Mouse (Mus musculus) spleen, adult 18-20 months (tissue): ENCODE data around the gene Ccdc136.

Experiments used
- DNase-seq, 2 experiments: peaks; one replicate each; pipeline ENCODE4 v3.0.0; 2022; ENCODE audit warnings: mixed read lengths in 2 of 2

Gene Ccdc136

DNA sequence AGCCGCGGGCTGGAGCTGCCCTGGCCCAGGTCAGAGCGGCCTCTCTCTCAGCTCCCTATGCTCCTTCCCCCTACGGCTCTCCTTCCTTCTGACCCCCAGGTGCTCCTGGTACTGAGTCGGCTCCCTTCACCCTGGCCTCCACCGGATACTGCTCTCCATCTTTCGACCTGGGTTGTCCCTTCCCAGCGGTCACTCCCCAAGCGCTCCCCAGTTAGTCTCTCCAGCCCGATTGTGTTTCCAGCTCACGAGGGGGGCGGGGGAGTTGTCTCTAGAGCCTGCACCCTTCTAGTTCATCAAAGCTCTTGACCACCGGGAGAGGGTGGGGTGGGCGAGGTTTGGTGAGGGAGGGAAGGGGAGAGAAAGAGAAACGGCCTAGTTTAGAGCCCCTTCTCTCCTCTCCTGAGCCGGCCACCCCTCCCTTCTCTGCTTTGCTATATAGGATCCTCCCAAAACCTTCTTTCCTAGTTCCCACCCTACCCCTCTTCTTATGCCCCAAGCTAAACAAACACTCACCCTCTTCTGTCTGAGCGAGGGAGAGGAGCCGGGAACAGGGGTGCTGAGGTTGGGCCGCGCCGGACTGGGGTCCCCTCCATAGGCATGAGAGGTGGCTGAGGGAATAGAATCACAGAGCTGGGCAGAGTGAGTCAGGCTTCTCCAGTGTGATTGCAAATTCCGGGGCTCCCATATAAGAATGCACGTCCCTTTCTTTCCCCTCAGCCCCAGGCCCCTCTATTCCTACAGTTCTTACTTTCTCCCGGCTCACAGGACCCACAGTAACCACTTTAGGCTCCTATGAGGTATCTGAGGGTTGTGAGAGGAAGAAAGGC is 818 bp downstream of the Ccdc136 start:
- no peak for DNase-seq

DNA sequence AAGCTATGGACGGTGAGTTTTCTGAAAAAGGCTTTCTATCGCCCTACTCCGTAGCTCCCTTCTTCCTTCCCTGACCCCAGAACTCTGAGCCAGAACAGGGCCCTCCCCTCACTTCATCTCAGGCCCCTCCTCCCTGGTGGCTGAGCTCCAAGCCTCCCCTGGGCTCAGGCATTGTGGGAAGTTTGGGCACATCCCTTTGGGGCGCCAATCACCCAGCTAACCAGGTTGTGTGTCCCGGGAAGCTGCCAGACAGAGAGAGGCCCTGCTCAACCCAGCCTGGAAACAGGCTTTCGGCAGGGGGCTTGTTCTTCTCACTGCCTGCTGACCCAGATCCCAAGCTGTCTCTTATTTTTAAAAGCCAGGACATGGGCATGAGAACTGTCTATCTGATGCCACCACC is 1.5 kb downstream of the Ccdc136 start:
- no peak for DNase-seq

DNA sequence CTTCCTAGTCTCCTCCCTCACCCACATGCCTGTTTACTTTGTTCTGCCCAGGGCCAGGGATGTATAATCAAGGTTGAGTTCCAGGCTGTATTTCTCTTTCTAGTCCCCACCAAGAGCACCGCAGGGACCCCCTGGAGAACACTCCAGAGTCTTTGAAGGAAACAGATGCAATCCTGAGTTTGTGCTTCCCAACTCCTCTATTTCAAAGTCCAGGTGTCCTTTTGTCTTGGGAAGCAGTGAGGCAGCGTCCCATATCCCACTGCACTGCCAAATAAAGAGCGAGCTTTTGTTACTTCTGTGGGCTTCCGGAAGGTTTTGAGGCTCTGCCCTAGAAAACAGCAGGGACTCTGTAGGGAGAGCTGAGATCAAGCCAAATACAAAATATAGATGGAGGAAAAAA is 3.7 kb downstream of the Ccdc136 start:
- DNase-seq: no peak

DNA sequence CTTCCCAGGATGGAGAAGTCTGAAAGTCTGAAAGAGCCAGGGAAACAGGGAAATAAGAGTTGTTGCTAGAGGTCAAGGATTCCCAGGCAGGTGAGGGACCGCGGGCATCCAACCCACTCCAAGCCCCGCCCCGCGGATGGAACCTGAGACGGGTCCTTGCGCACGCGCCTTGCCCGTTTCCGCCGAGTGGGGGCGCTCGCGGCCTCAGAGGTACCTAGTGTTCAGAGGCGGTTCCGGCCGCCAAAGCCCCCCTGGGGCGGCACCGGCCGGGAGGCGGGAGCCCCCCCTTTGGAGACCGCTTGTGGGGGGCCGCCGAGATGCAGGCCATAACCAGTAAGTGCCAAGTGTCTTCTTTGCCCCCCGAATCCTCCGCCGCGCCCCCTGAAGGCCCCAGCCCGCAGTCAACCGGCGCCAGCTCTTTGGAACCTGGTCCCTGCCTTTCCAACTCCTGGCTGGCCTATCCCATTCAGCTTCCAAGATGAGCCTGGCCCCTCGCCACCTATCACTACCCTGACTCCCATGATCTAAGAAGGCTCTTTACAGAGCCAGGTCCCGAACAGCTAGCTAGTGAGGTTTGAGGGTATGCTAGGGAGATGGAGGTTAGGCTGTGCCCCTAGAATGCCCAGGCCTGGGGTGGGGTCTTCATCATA is 6.7 kb downstream of the Ccdc136 start:
- no peak for DNase-seq

DNA sequence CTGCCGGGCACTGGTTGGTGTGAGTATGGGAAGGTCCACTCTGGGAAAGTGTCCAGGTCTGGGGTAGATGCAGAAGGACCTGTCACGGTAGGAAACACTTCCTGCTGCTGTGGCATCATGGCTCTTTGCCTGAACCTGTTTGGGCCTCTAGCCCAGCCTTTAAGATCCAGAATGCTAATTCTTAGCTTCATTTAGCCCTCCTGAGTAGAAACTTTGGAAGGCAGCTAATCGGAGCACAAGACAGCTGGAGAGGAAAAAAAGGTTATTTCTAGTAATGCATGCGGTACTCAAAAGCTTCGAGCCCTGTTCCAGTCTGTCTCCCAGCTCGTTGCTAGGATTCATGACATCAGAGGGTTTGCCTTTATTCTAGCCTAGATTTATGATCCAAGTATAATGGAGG is 10.3 kb downstream of the Ccdc136 start:
- no peak for DNase-seq

DNA sequence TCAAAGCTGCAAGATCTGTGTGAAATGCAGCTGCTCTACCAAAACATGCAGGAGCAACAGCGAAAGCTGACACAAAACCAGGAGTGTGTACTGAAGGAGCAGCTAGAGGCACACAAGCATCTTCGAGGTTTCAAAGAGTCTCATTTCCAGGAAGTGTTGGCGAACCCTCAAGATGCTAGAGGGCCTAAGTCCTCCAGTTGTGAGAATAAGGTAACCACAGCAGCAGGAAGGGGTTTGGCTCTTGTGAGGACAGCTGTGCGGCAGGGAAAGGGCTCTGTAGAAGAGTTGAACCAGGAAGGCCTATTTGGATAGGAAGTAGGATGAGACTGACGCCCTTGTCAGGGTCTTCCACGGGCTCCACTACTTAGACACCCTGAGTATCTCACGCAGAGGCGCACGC is 19.3 kb downstream of the Ccdc136 start:
- no peak for DNase-seq

DNA sequence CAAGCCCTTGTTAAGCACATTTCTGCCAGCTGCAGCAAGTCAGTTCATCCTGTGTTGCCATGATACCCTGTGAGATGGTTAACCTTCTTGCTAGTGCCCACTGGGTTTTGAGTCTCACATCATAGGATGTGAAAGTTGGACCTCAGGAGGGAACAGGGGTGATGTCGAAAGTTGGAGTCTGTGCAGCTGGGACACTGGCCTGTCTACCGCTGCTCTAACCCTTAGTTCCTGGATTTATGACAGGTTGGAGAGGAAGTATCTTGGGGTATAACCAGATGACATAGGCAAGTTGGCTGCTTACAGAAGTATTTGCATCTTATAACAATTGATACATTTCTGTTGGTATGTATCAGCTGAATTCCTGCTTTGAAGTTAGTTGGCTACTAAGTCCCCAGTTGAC is 24.5 kb downstream of the Ccdc136 start:
- DNase-seq: no peak

DNA sequence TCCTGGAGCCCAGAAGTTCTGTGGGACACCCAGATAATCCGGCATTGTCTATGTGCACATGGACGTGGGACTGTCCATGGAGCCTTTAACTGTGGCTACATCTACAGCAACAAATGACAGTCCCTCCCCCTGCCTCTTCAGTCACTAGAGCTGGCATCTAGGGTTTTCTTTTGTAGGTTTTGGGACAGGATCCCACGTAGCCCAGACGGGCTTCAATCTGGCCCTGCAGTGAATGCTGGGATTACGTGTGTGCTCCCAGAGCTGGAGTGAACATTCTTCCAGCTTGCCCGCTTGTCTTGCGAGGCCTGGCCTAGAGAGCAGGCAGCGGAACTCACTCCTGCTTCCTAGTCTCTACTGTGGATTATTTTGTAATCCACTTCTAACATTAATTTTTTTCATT is 29.0 kb downstream of the Ccdc136 start:
- DNase-seq: no peak

DNA sequence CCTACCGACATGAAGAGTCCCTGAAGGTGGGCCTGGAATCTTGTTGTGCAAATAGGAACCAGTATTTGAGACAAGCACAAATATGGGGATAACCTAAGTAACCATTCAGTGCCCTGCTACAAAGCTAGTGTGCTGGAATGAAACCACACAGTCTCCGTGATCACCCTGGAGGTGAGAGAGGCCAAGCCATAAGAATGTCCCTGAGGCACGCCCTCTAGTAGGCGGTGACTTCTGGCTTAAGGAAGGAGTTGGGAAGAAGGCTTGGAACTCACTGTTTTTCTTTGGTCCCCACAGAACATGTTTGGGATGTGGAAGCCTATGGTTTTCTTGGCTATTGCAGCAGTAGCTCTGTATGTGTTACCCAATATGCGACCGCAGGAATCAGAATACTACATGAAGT is 30.2 kb downstream of the Ccdc136 start:
- no peak for DNase-seq

DNA sequence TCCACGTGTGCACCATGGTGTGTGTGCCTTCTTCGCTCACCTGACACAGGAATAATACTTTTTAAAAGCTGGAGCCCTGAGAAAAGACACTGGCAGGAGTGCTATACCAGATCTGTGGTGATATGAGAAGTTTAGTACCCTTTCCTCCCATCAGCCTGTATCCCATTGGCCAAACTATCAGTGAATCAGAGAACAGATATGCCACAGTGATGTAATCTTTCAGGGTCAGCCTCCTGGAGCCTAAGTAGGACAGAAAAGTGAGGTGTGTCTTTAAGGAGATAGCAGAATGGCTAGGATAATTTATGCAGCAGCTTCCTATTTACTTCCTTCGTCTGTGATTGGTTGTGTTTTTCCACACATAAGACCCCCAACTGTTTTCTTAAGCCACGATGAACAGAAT is 32.1 kb downstream of the Ccdc136 start:
- no peak for DNase-seq

DNA sequence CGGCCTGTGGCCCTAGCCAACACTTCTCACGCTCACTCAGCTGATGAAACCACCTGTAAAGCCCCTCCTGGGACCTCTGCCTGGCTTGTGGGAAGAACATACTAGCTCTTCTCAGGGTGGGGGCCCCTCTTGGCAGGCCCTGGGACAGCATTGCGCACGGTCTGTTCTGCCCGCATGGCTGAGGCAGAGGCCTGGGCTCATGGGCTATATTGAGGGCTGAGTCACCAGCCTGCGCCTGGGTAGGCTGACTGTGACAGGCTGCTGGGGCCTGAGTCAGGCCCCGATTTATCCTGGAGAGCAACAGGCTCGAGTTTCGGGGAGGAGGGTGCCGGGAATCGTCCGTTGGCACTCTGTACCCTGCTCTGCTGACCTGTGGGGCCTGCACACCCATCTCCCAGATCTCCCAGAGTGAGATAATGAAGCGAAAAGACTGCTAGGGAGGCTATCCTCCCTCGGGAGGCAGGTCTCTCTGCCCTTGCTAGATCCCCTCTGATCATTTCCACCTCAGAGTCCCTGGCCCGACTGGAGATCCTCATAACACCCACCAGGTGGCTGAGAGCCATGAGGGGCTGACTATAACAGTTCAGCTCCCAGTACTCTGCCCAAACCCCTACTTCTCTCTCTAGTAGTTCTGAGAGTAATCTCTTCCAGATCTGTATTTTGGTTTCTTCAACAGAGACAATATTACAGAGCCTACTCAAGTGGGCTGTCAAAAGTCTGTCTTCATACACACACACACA is 34.7 kb downstream of the Ccdc136 start:
- DNase-seq: no peak

DNA sequence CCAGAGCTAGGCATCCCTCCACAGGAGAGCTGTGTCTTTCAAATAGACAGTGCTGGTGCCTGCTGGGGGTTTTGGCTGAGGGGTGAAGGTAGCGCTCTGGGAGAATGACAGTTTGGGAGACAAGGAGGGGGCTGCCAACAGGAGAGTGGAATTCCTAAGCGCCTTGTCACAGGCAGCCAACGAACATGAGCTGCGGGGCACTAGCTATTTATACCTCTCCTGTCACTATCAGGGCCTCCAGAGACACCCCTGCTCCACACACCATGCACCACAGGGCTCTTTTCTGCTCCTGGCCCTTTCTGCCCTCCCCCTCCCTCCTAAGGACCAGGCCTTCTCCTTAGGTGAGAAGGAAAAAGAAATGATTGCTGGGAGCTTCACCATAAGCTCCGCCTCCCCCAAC is 35.4 kb downstream of the Ccdc136 start:
- DNase-seq: no peak

DNA sequence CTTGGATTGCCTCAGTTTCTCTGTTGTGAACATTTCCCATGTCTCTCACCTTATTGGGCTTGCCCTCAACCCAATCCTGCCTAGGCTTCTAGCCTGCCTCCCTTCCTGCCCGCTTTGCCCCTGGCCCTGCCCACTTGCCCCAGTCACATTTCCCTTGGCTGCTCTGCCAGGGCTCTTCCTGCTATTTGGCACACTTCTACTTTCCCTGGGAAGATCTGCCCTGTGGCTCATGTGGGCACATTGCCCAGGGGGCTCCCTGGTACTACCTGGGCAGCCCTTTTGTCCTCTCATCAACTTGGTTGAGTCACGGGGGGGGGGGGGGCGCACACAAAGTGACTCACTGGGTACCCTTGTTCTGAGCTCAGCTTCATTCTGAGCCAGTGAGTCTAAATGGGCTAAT is 36.0 kb downstream of the Ccdc136 start:
- DNase-seq: no peak

DNA sequence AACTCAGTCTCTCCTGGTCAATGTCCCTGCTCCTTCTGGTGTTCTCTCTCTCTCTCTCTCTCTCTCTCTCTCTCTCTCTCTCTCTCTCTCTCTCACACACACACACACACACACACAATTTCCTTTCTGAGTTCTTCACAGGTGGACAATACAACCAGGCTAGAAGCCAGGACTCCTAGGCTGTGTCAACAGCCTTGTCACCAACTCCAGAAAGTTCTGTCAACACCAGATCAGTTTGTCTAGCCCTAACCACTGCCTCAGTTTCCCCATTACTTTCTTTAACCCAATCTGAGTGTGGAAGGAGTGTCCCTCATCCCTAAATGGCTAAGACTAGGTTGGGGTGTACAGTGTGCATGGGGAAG is 36.5 kb downstream of the Ccdc136 start:
- no peak for DNase-seq

DNA sequence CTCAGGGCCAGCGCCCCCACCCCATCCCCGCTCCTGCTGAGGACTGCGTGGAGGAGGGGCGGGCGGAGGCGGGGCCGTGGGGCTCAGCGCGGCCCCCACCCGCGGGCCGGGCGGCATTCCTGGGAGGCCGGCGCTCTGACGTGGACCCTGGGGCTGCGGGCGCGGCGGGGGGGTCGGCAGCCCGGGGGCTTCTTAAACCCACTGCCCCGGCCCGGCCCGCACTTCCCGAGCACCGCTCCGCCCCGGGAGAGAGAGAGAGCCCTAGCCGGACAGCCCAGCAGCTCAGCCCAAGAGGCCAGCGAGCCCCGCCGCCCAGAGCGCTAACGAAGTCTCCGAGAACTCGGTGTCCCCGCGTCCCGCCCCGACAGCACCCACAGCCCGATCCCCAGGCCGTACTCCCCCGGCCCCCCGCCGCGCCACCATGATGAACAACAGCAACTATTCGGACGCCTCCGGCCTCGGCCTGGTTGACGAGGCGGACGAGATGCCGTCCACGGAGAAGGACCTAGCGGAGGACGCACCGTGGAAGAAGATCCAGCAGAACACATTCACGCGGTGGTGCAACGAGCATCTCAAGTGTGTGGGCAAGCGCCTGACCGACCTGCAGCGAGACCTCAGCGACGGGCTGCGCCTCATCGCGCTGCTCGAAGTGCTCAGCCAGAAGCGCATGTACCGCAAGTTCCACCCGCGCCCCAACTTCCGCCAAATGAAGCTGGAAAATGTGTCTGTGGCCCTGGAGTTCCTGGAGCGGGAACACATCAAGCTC is 37.1 kb downstream of the Ccdc136 start, which contains the start of gene Flnc:
Gene Flnc, plus strand, starts transcription at position 219 of the 766 bp plus-strand sequence.
- DNase-seq: peak in 1 of 2 experiments; percentile 4

DNA sequence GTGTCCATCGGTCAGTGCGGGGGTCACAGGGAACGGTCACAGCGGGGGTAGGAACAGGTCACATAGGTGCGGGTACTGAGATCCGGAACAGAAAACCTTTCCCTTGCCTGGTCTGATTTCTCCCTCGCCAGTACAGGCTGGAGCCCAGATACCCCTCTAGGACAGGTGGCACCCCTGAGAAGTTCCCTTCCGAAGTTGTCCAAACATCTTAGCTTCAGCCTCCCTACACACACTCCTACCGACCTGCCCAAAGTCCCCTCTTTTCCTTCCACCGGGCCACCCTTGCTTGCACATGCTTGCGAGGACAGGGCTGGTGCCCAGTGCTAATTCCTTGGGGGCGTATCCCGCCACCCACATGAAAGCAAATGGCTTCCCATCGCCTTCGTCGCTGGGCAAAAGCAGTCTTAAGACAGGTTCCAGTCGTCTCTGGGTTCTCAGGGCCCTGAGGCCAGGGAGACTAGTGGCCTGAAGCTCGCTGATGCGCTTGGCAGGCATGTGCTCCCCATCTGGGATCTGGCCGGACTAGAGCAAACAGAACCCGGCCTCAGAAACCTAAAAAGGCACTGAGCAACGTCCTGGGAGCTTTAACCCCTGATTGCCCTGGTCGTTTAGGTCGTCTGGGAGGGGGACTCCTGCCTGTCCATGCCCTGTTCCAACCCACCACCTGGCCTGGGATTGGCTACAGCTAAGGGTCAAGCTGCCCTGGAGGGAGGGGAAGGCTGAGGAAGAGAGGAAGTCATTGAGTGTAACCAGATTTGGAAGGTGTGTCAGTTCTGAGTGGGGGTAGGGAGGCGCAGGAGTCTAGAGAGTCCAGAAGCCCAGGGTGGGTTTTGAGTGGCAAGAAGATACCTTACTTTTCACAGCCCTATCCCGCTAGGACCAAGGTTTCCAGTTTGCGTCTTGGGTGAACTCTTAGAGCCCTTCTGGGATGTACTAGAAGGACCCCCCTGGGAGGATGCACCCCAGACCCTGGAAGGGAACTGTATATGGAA is 38.0 kb downstream of the Ccdc136 start:
- peak in 1 of 2 experiments; percentile 3 for DNase-seq

DNA sequence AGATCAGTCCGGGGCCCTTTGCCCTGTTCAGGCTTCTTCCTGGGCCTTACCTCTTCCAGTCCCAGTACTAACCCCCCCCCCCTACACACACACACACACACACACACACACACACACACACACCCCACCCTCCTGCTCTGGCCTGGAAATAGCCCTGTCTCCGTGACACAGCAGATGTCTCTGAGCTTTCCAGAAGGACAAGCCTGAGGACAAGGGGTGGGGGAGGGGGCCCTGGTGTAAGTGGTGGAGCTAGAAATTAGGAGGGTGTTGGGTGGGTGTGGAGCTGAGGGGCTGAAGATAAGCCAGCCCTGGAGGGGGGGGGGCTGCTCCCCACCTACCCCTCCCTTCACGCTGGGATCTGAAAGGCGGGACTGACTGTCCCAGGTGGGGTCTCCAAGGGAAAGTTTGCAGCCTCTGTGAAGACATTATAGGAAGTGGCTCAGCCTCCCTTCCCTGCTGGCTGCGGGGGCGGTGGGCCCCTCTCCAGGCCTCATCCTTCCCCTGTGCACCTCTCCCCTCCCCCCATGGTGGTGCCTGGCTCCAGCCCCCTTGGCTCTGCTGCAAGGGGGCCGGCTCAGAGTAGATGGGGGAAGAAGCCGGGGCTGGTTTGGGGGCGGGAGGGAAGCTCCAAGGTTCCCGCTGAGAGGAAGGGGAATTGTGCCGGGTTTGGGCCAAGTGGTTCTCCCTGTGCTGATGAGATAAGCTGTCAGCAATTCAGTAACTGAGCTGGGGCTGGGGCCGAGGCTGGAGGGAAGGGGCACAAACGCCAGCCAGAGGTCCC is 39.0 kb downstream of the Ccdc136 start:
- DNase-seq: peak in 1 of 2 experiments; percentile 1

DNA sequence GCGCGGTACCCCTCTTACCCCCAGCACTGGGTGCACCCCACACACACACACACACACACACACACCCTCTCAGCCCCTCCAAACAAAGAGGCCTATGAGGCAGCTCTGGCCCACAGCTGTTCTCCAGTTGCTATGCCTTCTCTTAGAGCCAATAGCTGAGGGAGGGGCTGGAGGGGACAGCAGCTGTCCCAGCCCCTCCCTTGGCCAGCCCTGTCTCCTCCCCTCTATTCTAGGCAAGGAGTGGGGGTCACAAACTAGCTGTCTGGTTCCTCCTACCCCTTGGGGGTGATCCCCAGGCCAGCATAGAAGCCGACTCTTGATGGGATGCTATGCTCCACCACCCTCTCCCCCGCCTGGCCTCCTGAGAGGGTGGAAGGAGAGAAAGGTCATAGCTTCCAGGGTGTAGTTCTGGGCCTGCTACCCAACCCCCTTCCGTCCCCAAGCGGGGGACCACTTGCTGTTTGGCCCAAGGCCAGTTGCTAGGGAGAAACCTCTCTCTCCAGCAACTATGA is 39.9 kb downstream of the Ccdc136 start:
- peak in 1 of 2 experiments; percentile 3 for DNase-seq

DNA sequence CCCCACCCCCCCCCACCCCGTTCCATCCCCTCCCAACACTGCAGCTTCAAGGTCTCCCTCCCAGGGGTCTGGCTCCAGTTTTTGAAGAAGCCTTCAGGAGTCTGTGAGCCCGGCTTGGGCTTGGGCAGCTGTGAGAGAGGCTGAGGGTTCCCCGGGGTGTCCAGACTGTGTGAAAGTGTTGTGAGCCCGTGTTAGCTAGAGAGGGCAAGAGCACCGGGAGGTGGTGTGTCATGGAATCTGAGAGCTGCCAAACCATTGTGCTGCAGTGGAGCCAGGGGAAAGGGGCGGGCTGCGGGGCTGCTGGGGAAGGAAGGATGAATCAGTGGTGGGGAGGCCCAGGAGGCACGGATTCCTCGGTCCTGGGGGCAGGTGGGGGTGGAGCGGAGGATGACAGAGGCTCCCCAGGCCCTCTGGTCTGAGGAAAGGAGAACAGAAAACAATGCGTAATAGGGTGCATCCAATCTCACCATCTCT is 40.4 kb downstream of the Ccdc136 start:
- DNase-seq: peak in 1 of 2 experiments; percentile 4

DNA sequence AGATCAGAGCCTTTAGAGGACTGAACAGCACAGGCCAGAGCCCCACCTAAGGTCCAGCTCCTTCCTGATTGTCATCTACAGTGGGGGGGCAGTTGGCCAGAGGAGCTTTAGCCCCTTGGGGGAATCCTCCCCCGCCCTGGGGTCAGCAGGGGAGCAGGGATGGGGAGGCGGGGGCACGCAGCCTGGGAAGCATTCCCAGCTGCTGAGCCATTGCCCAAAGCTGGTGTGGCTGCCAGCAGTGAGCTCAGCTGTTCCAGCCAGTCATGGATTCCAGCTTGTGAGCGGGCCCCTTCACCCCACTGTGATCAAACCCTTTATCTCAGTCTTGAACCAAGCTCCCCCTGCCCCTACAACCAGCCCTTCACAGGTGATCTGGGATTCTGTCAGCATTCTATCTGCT is 43.1 kb downstream of the Ccdc136 start:
- DNase-seq: no peak
